Mouse (Mus musculus): ENCODE measurements around the gene Xndc1. TPM values are rescaled to one million over a fixed set of nuclear protein-coding genes. Genes with fewer than 3 reads are reported as not detected.
A peak's percentile ranks its signal among the peaks of the same experiment; 100 is the strongest.
"Not testable (repeated sequence)": the region's sequence is repeated elsewhere in the genome, so short reads cannot be mapped to it uniquely, and the experiment has no call there.

Gene Xndc1
- 12.3 and 13.2 TPM in 2 replicates for polyA plus RNA-seq (2012; rRNA removed)

- peak within 1 kb of the TSS; percentile 84 for H3K27ac ChIP-seq (ENCODE audit: insufficient read depth, low read depth, low read length)
- under 1% methylated on average over 56 of the region's 56 CpGs for WGBS
- H3K27me3 ChIP-seq (replicated peaks; ENCODE audit: control insufficient read depth, insufficient read depth, low read length): no peaks in the 10 kb centered on the region
- no peaks in the 10 kb centered on the region for H3K36me3 ChIP-seq (ENCODE audit: control insufficient read depth, insufficient read depth, low read length)
- peak within 1 kb of the TSS; percentile 69 for H3K4me3 ChIP-seq (ENCODE audit: insufficient read depth, low read depth, low read length)
- TF ChIP-seq POLR2A (IDR thresholded peaks at IDR 0.05; ENCODE audit: low read depth, low read length) (no peak), CTCF (conservative IDR thresholded peaks at IDR 0.05; ENCODE audit: insufficient read depth, insufficient read length, low read depth, low read length) (no peak)
- H3K4me1 ChIP-seq (ENCODE audit: control insufficient read depth, insufficient read depth, low read length): peaks cover 2% of the 10 kb centered on the region; the same call in 1 of the 2 replicates
- peak; percentile 96 for DNase-seq
Measured at GRCm38 (mm10) chr7:102065046-102065891, at the start of gene Xndc1, which contains the start of the genes Rnf121 and Xntrpc. TSS of gene Xndc1 (plus strand) at chr7:102065511. TSS of gene Rnf121 (minus strand) at chr7:102065469. TSS of gene Xntrpc (plus strand) at chr7:102065713.

GRCm38 (mm10) chr7:102016936-102017335 lies 48.4 kb upstream of the Xndc1 start:
- Histone ChIP-seq H3K27ac (ENCODE audit: insufficient read depth, low read depth, low read length) (peak overlapping the region; percentile 89), H3K4me3 (ENCODE audit: insufficient read depth, low read depth, low read length) (peak overlapping the region; percentile 54)
- TF ChIP-seq CTCF (conservative IDR thresholded peaks at IDR 0.05; ENCODE audit: insufficient read depth, insufficient read length, low read depth, low read length) (no peak), POLR2A (IDR thresholded peaks at IDR 0.05; ENCODE audit: low read depth, low read length) (no peak)

GRCm38 (mm10) chr7:102017452-102017851 lies 47.9 kb upstream of the Xndc1 start:
- Histone ChIP-seq H3K4me3 (ENCODE audit: insufficient read depth, low read depth, low read length) (peak overlapping the region; percentile 54), H3K36me3 (ENCODE audit: control insufficient read depth, insufficient read depth, low read length) (peaks cover 3% of the 10 kb centered on the region), H3K27me3 (replicated peaks; ENCODE audit: control insufficient read depth, insufficient read depth, low read length) (no peaks in the 10 kb centered on the region), H3K4me1 (ENCODE audit: control insufficient read depth, insufficient read depth, low read length) (peaks cover 12% of the 10 kb centered on the region; the same call in 1 of the 2 replicates), H3K27ac (ENCODE audit: insufficient read depth, low read depth, low read length) (peak overlapping the region; percentile 89)
- TF ChIP-seq CTCF (conservative IDR thresholded peaks at IDR 0.05; ENCODE audit: insufficient read depth, insufficient read length, low read depth, low read length) (no peak), POLR2A (IDR thresholded peaks at IDR 0.05; ENCODE audit: low read depth, low read length) (no peak)
- WGBS: 21% methylated on average over 5 of the region's 5 CpGs
- DNase-seq: peak; percentile 66

More at GRCm38 (mm10) chr7:102016936-102017335, 48.4 kb upstream of the Xndc1 start:
- no peaks in the 10 kb centered on the region for H3K27me3 ChIP-seq (replicated peaks; ENCODE audit: control insufficient read depth, insufficient read depth, low read length)
- 56% methylated on average over 4 of the region's 4 CpGs for WGBS
- no peak for DNase-seq
- H3K36me3 ChIP-seq (ENCODE audit: control insufficient read depth, insufficient read depth, low read length): peaks cover 4% of the 10 kb centered on the region
- peaks cover 12% of the 10 kb centered on the region; the same call in 1 of the 2 replicates for H3K4me1 ChIP-seq (ENCODE audit: control insufficient read depth, insufficient read depth, low read length)

- TF ChIP-seq POLR2A (IDR thresholded peaks at IDR 0.05; ENCODE audit: low read depth, low read length) (no peak), CTCF (conservative IDR thresholded peaks at IDR 0.05; ENCODE audit: insufficient read depth, insufficient read length, low read depth, low read length) (no peak)
- peak overlapping the region; percentile 89 for H3K27ac ChIP-seq (ENCODE audit: insufficient read depth, low read depth, low read length)
- no peaks in the 10 kb centered on the region for H3K27me3 ChIP-seq (replicated peaks; ENCODE audit: control insufficient read depth, insufficient read depth, low read length)
- 34% methylated on average over 7 of the region's 7 CpGs for WGBS
- peak; percentile 74 for DNase-seq
- H3K36me3 ChIP-seq (ENCODE audit: control insufficient read depth, insufficient read depth, low read length): peaks cover 3% of the 10 kb centered on the region
- H3K4me3 ChIP-seq (ENCODE audit: insufficient read depth, low read depth, low read length): peak overlapping the region; percentile 54
- H3K4me1 ChIP-seq (ENCODE audit: control insufficient read depth, insufficient read depth, low read length): peaks cover 12% of the 10 kb centered on the region; the same call in 1 of the 2 replicates
Measured at GRCm38 (mm10) chr7:102018034-102018433, 47.3 kb upstream of the Xndc1 start.

- Histone ChIP-seq H3K36me3 (ENCODE audit: control insufficient read depth, insufficient read depth, low read length) (peaks cover 2% of the 10 kb centered on the region; the same call in 1 of the 2 replicates), H3K27ac (ENCODE audit: insufficient read depth, low read depth, low read length) (peak within 1 kb of the TSS; percentile 89), H3K27me3 (replicated peaks; ENCODE audit: control insufficient read depth, insufficient read depth, low read length) (no peaks in the 10 kb centered on the region), H3K4me1 (ENCODE audit: control insufficient read depth, insufficient read depth, low read length) (peaks cover 12% of the 10 kb centered on the region; the same call in 1 of the 2 replicates), H3K4me3 (ENCODE audit: insufficient read depth, low read depth, low read length) (peak within 1 kb of the TSS; percentile 54)
- WGBS: 86% methylated on average over 3 of the region's 3 CpGs
- no peak for TF ChIP-seq CTCF (conservative IDR thresholded peaks at IDR 0.05; ENCODE audit: insufficient read depth, insufficient read length, low read depth, low read length)
- TF ChIP-seq POLR2A (IDR thresholded peaks at IDR 0.05; ENCODE audit: low read depth, low read length): no peak
- no peak for DNase-seq
Measured at GRCm38 (mm10) chr7:102018590-102018989, 46.7 kb upstream of the Xndc1 start, which contains the start of gene Il18bp. TSS of gene Il18bp (minus strand) at chr7:102018690.

- 66% methylated on average over 3 of the region's 3 CpGs for WGBS
- TF ChIP-seq POLR2A (IDR thresholded peaks at IDR 0.05; ENCODE audit: low read depth, low read length) (no peak), CTCF (conservative IDR thresholded peaks at IDR 0.05; ENCODE audit: insufficient read depth, insufficient read length, low read depth, low read length) (no peak)
Measured at GRCm38 (mm10) chr7:102019362-102019761, 45.9 kb upstream of the Xndc1 start.

GRCm38 (mm10) chr7:102020934-102021333 lies 44.4 kb upstream of the Xndc1 start:
- not testable (repeated sequence) for DNase-seq; H3K27me3 ChIP-seq (replicated peaks; ENCODE audit: control insufficient read depth, insufficient read depth, low read length); H3K36me3 ChIP-seq (ENCODE audit: control insufficient read depth, insufficient read depth, low read length); H3K27ac ChIP-seq (ENCODE audit: insufficient read depth, low read depth, low read length); H3K4me3 ChIP-seq (ENCODE audit: insufficient read depth, low read depth, low read length)
- 94% methylated on average over 2 of the region's 2 CpGs for WGBS
- peaks cover 12% of the 10 kb centered on the region; the same call in 1 of the 2 replicates for H3K4me1 ChIP-seq (ENCODE audit: control insufficient read depth, insufficient read depth, low read length)

More at GRCm38 (mm10) chr7:102019362-102019761, 45.9 kb upstream of the Xndc1 start:
- H3K27me3 ChIP-seq (replicated peaks; ENCODE audit: control insufficient read depth, insufficient read depth, low read length): no peaks in the 10 kb centered on the region
- H3K27ac ChIP-seq (ENCODE audit: insufficient read depth, low read depth, low read length): no peak overlapping the region
- peaks cover 12% of the 10 kb centered on the region; the same call in 1 of the 2 replicates for H3K4me1 ChIP-seq (ENCODE audit: control insufficient read depth, insufficient read depth, low read length)
- H3K4me3 ChIP-seq (ENCODE audit: insufficient read depth, low read depth, low read length): no peak overlapping the region
- no peaks in the 10 kb centered on the region; the same call in 1 of the 2 replicates for H3K36me3 ChIP-seq (ENCODE audit: control insufficient read depth, insufficient read depth, low read length)
- DNase-seq: no peak

Data from kidney, adult 2 months (tissue).